18 mouse cellular contexts compared by ENCODE assay signal in genomic region chr5:20082368-20082767, GRCm38 (mm10).
DNase-seq lines count a peak whose midpoint lies in the region; ATAC-seq and TF ChIP-seq lines count a peak whose summit lies in the region.
"Had no signal": no experiment of that assay in that cellular context is flagged by ENCODE, and none has a peak within 500 bp of the region (broad histone marks: within the 10 kb centered on the region; RNA-seq: fewer than 3 reads in every experiment).

No protein-coding gene starts in this region.

- no peak for TF ChIP-seq CTCF in Patski (IDR thresholded peaks at IDR 0.05)

- no peaks in the 10 kb centered on the region for H3K9me3 ChIP-seq in kidney, embryonic 16.5 days (ENCODE audit: low read length)
- H3K9me3 ChIP-seq: forebrain, embryonic 15.5 days; G1E; heart, embryonic 13.5 days; hindbrain, embryonic 15.5 days had no signal

- ATAC-seq in frontal cortex, adult (ENCODE audit: low TSS enrichment): peak; percentile 78
- peak; percentile 31 for ATAC-seq in Patski
- ATAC-seq in inflammation-experienced regulatory T-cells, adult 6 months: peak; percentile 16
- ATAC-seq in kidney, embryonic 16.5 days (ENCODE audit: low FRiP score, low TSS enrichment): no peak
- no peak for ATAC-seq in megakaryocyte-erythroid progenitor cell, adult 5-6 weeks (replicated peaks; ENCODE audit: low FRiP score, low TSS enrichment, poor library complexity, severe bottlenecking)

- H3K4me1 ChIP-seq in kidney, embryonic 16.5 days (ENCODE audit: insufficient read depth, low read length): no peaks in the 10 kb centered on the region
- H3K4me1 ChIP-seq: forebrain, embryonic 15.5 days; heart, embryonic 13.5 days; hindbrain, embryonic 15.5 days had no signal

- no peak overlapping the region for H3K27ac ChIP-seq in kidney, embryonic 16.5 days (ENCODE audit: low read length)
- H3K27ac ChIP-seq: forebrain, embryonic 15.5 days; heart, embryonic 13.5 days; hindbrain, embryonic 15.5 days had no signal

- no peaks in the 10 kb centered on the region for H3K36me3 ChIP-seq in kidney, embryonic 16.5 days (ENCODE audit: insufficient read depth, low read length)
- H3K36me3 ChIP-seq: forebrain, embryonic 15.5 days; G1E; heart, embryonic 13.5 days; hindbrain, embryonic 15.5 days had no signal

- no peak for DNase-seq in frontal cortex, postnatal 36 days (ENCODE audit: low spot score in 2 of 2)
- DNase-seq in 416B (ENCODE audit: low read depth) (peak; percentile 24), Patski (ENCODE audit: low read depth, low spot score) (no peak)
- DNase-seq in lung, adult 18-20 months: no peak
- DNase-seq: adrenal gland, postnatal 10 days; cerebellum, adult 11-12 months; cerebellum, adult 9-10 months; cerebellum, postnatal 25 days; gastrocnemius, postnatal 25 days; heart, postnatal 36 days had no signal

- peaks cover 12% of the 10 kb centered on the region for H3K27me3 ChIP-seq in Patski
- H3K27me3 ChIP-seq in kidney, embryonic 16.5 days (ENCODE audit: insufficient read depth, low read length): no peaks in the 10 kb centered on the region
- H3K27me3 ChIP-seq: forebrain, embryonic 15.5 days; heart, embryonic 13.5 days; hindbrain, embryonic 15.5 days had no signal

- H3K4me2 ChIP-seq in kidney, embryonic 16.5 days (replicated peaks; ENCODE audit: low read depth, low read length): no peak overlapping the region
- H3K4me2 ChIP-seq: forebrain, embryonic 15.5 days; heart, embryonic 13.5 days; hindbrain, embryonic 15.5 days had no signal

- CTCF ChIA-PET in Patski (lab: Charles Lee): no interaction called here

- in situ Hi-C loops in Patski (cut with MboI; ENCODE audit: low pct_unique_long_range_greater_than_20kb): no loop called here

- no peak overlapping the region for H3K4me3 ChIP-seq in kidney, embryonic 16.5 days (ENCODE audit: low read length)
- H3K4me3 ChIP-seq: forebrain, embryonic 15.5 days; heart, embryonic 13.5 days; hindbrain, embryonic 15.5 days had no signal

- no peak overlapping the region for H3K9ac ChIP-seq in kidney, embryonic 16.5 days (replicated peaks; ENCODE audit: low read length)
- H3K9ac ChIP-seq: forebrain, embryonic 15.5 days; heart, embryonic 13.5 days; hindbrain, embryonic 15.5 days had no signal

- WGBS in kidney, embryonic 16.5 days: 89% methylated on average over 1 of the region's 1 CpGs

- POLR2A ChIA-PET in Patski (lab: Charles Lee): no interaction called here

Comparison
In these comparisons a context has a peak if more than half of its experiments do, and no peak if none do; other contexts are left out.
1. ATAC-seq: peak in frontal cortex, adult (single experiment), Patski (single experiment) and inflammation-experienced regulatory T-cells, adult 6 months (single experiment); none in kidney, embryonic 16.5 days (single experiment) and megakaryocyte-erythroid progenitor cell, adult 5-6 weeks (single experiment).